Mouse (Mus musculus): ENCODE data around the gene Aox1. TPM values are rescaled to one million over a fixed set of nuclear protein-coding genes. Genes with fewer than 3 reads are reported as not detected.

The Aox1 gene
- polyA plus RNA-seq, 1 experiment from 2014 or later, result 0.10 TPM

DNA sequence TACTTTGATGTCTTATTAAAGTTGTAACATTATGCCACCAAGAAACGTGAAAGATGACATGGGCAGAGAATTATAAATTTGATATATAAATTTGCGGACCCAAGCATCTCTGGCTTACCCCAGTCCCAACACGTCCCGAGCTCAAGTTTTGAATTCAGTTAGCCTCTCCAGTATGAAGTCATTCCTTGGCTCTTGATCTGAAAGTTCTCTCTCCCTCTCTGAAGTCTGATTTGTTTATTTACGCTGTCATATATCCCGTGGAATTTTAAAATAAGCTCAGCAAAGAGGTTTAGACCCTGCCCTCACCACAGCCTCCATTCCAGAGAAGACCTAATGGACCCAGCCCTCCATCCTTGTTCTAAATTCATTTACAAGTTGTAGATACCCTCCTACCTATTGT is 39.5 kb downstream of the Aox1 start:
- H3K4me2 ChIP-seq, result no peak overlapping the region
- H3K4me1 ChIP-seq, result 0 out of 2 replicates have a peak, but pooled peaks cover 2% of the 10 kb centered on the region
- no peak overlapping the region for H3K4me3 ChIP-seq
- no peaks in the 10 kb centered on the region for H3K9me3 ChIP-seq
- no peaks in the 10 kb centered on the region for H3K36me3 ChIP-seq
- no peak overlapping the region for H3K9ac ChIP-seq
- no peak for ATAC-seq (ENCODE audit: insufficient number of reproducible peaks, insufficient read depth, low FRiP score, low TSS enrichment, low read depth)
- no peak overlapping the region for H3K27ac ChIP-seq
- no peaks in the 10 kb centered on the region for H3K27me3 ChIP-seq
- 72% methylated on average over 6 of the region's 6 CpGs for WGBS

DNA sequence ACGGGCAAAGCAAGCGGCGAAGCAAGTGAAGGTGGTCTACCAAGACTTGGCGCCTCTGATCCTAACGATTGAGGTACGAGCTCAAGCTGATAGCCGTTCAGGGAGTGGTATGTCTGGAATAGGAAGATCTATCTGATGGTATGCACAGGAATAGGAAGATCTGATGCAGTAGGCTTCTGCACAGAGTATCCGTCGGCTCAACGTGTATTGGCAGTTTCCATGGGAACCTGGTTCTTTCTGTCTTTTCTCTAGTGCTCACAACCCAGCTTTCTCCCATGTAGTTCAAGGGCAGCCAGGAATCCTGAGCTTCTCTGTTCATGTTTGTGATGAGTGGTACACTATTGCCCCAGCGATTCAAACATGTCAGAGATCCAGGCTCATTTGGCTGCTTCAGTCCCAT is 40.4 kb downstream of the Aox1 start:
- Histone ChIP-seq H3K27me3 (no peaks in the 10 kb centered on the region), H3K9ac (no peak overlapping the region), H3K4me3 (no peak overlapping the region), H3K9me3 (no peaks in the 10 kb centered on the region), H3K4me2 (no peak overlapping the region), H3K4me1 (0 out of 2 replicates have a peak, but pooled peaks cover 2% of the 10 kb centered on the region), H3K27ac (no peak overlapping the region), H3K36me3 (no peaks in the 10 kb centered on the region)
- ATAC-seq (ENCODE audit: insufficient number of reproducible peaks, insufficient read depth, low FRiP score, low TSS enrichment, low read depth), result no peak
- 93% methylated on average over 11 of the region's 11 CpGs for WGBS

- no peak overlapping the region for H3K4me2 ChIP-seq
- WGBS, result 85% methylated on average over 9 of the region's 9 CpGs
- no peak for ATAC-seq (ENCODE audit: insufficient number of reproducible peaks, insufficient read depth, low FRiP score, low TSS enrichment, low read depth)
These were observed 41.3 kb downstream of the Aox1 start for GRCm38 (mm10) chr1:58071006-58071405.

DNA sequence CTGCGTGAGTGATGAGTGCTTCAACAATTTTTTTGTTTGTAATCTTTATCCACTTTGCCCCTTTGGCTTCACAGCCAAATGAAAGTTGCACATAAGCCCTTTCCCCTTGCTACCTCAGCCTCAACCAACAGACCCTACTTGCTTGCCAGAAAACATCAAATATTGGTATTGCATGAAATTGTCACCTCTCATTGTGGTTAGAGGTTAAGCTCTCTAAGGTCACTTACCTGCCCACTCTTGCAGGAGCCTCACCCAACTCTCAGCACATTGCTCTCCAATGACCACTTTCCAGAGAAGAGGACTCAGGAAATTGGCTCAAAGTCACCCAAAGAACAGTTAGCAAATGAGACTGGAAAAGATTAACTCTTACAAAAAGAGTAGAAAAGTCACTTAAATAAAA is 41.8 kb downstream of the Aox1 start:
- Histone ChIP-seq H3K9ac (no peak overlapping the region), H3K27me3 (no peaks in the 10 kb centered on the region), H3K4me2 (no peak overlapping the region), H3K9me3 (no peaks in the 10 kb centered on the region), H3K4me3 (no peak overlapping the region), H3K36me3 (no peaks in the 10 kb centered on the region), H3K27ac (no peak overlapping the region), H3K4me1 (0 out of 2 replicates have a peak, but pooled peaks cover 2% of the 10 kb centered on the region)
- 68% methylated on average over 1 of the region's 1 CpGs for WGBS
- ATAC-seq (ENCODE audit: insufficient number of reproducible peaks, insufficient read depth, low FRiP score, low TSS enrichment, low read depth), result no peak

More at GRCm38 (mm10) chr1:58071006-58071405, 41.3 kb downstream of the Aox1 start:
- Histone ChIP-seq H3K4me3 (no peak overlapping the region), H3K9me3 (no peaks in the 10 kb centered on the region), H3K27me3 (no peaks in the 10 kb centered on the region), H3K9ac (no peak overlapping the region), H3K27ac (no peak overlapping the region), H3K36me3 (no peaks in the 10 kb centered on the region), H3K4me1 (0 out of 2 replicates have a peak, but pooled peaks cover 2% of the 10 kb centered on the region)

GRCm38 (mm10) chr1:58072416-58072815 is 42.7 kb downstream of the Aox1 start:
- WGBS, result 76% methylated on average over 2 of the region's 2 CpGs
- no peaks in the 10 kb centered on the region for H3K36me3 ChIP-seq
- no peak overlapping the region for H3K27ac ChIP-seq
- ATAC-seq (ENCODE audit: insufficient number of reproducible peaks, insufficient read depth, low FRiP score, low TSS enrichment, low read depth), result no peak
- 0 out of 2 replicates have a peak, but pooled peaks cover 2% of the 10 kb centered on the region for H3K4me1 ChIP-seq
- H3K27me3 ChIP-seq, result no peaks in the 10 kb centered on the region
- no peak overlapping the region for H3K9ac ChIP-seq
- H3K4me2 ChIP-seq, result no peak overlapping the region
- no peaks in the 10 kb centered on the region for H3K9me3 ChIP-seq
- H3K4me3 ChIP-seq, result no peak overlapping the region

GRCm38 (mm10) chr1:58072991-58073730 is 43.4 kb downstream of the Aox1 start:
- no peaks in the 10 kb centered on the region for H3K36me3 ChIP-seq
- H3K4me2 ChIP-seq, result no peak overlapping the region
- no peak for ATAC-seq (ENCODE audit: insufficient number of reproducible peaks, insufficient read depth, low FRiP score, low TSS enrichment, low read depth)
- H3K9ac ChIP-seq, result no peak overlapping the region
- WGBS, result 68% methylated on average over 12 of the region's 12 CpGs
- H3K4me1 ChIP-seq, result 0 out of 2 replicates have a peak, but pooled peaks cover 2% of the 10 kb centered on the region
- no peak overlapping the region for H3K4me3 ChIP-seq
- H3K9me3 ChIP-seq, result no peaks in the 10 kb centered on the region
- H3K27me3 ChIP-seq, result no peaks in the 10 kb centered on the region
- H3K27ac ChIP-seq, result no peak overlapping the region

DNA sequence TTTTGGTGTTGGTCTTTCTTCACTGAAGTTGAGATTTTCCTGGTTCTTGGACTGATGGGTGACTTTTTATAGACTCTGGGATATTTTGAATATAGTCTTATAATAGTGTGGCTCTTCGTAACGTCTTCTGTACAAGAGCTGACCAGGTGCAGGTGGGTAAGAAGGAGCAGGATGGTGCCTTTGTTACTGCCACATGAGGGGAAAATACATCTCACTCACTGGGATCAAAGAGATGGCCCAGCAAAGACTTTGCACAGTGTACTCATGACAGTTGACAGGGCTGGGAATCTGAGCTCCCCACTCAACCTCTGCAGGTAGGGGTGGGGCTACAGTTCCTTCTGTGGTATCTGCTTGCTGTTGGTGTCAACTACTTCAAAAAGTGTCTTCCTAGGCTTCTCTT is 44.5 kb downstream of the Aox1 start:
- Histone ChIP-seq H3K4me1 (0 out of 2 replicates have a peak, but pooled peaks cover 2% of the 10 kb centered on the region), H3K9ac (no peak overlapping the region), H3K36me3 (no peaks in the 10 kb centered on the region), H3K9me3 (no peaks in the 10 kb centered on the region), H3K27ac (no peak overlapping the region), H3K4me2 (no peak overlapping the region), H3K4me3 (no peak overlapping the region), H3K27me3 (no peaks in the 10 kb centered on the region)
- WGBS, result 86% methylated on average over 2 of the region's 2 CpGs
- ATAC-seq (ENCODE audit: insufficient number of reproducible peaks, insufficient read depth, low FRiP score, low TSS enrichment, low read depth), result no peak

DNA sequence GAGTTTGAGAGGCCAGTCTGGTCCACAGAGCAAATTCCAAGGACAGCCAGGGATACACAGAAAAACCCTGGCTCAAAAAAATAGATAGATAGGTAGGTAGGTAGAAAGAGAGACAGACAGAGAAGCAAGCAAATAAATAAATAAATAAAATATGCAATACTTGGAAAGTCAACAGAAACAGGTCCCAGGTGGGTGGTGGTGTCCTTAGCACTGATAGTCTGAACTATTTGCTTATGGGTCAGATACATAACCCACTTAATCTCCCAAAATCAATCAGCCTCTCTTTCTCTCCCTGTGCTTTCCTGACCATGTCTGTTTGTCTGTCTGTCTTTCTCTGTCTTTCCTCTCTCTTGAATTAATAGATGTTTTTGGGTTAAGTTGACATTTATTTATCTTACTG is 48.2 kb downstream of the Aox1 start:
- no peaks in the 10 kb centered on the region for H3K4me1 ChIP-seq
- no peak overlapping the region for H3K4me2 ChIP-seq
- H3K27me3 ChIP-seq, result no peaks in the 10 kb centered on the region
- H3K4me3 ChIP-seq, result no peak overlapping the region
- H3K27ac ChIP-seq, result no peak overlapping the region
- H3K36me3 ChIP-seq, result no peaks in the 10 kb centered on the region
- H3K9me3 ChIP-seq, result no peaks in the 10 kb centered on the region
- no peak overlapping the region for H3K9ac ChIP-seq
- ATAC-seq (ENCODE audit: insufficient number of reproducible peaks, insufficient read depth, low FRiP score, low TSS enrichment, low read depth), result no peak

DNA sequence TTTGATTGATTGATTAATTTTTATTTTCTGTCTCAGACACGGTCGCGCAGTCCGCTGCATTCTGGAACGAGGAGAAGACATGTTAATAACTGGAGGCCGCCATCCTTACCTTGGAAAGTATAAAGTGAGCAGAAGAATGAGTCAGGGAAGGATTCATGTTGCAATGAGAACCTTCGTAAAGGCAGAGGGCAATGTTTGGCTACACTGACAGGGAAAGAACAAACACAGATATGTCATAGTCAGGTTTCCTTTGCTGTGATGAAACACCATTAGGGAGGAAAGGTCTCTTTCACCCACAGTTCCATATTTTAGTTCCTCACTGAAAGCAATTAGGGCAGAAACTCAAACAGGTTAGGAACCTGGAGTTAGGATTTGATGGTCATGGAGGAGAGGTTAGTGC is 48.7 kb downstream of the Aox1 start:
- no peaks in the 10 kb centered on the region for H3K9me3 ChIP-seq
- H3K4me1 ChIP-seq, result no peaks in the 10 kb centered on the region
- H3K27me3 ChIP-seq, result no peaks in the 10 kb centered on the region
- H3K4me2 ChIP-seq, result no peak overlapping the region
- no peak overlapping the region for H3K9ac ChIP-seq
- no peak for ATAC-seq (ENCODE audit: insufficient number of reproducible peaks, insufficient read depth, low FRiP score, low TSS enrichment, low read depth)
- H3K4me3 ChIP-seq, result no peak overlapping the region
- H3K27ac ChIP-seq, result no peak overlapping the region
- WGBS, result 88% methylated on average over 7 of the region's 7 CpGs
- no peaks in the 10 kb centered on the region for H3K36me3 ChIP-seq

DNA sequence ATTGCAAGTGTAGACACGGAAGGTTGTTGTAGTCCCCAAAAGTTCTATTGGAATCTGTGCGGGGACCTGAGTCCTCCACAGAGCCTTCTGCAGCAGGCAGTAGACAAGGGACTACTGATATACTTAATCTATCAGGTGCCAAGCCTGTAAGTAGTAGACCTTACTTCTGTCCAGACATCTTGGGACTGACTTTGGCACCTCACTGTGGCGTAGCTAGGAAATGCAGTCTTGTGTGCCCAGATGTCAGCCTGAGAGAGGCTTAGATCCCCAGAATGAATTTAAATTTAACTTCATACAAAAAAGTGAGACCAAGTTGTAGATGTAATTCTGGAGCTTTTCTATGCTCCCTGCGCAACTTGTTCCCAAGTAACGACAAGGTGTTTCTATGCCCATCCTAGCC is 50.0 kb downstream of the Aox1 start:
- no peaks in the 10 kb centered on the region for H3K4me1 ChIP-seq
- no peak overlapping the region for H3K4me2 ChIP-seq
- H3K4me3 ChIP-seq, result no peak overlapping the region
- 87% methylated on average over 5 of the region's 5 CpGs for WGBS
- no peaks in the 10 kb centered on the region for H3K36me3 ChIP-seq
- no peak overlapping the region for H3K9ac ChIP-seq
- no peak overlapping the region for H3K27ac ChIP-seq
- no peak for ATAC-seq (ENCODE audit: insufficient number of reproducible peaks, insufficient read depth, low FRiP score, low TSS enrichment, low read depth)
- H3K9me3 ChIP-seq, result no peaks in the 10 kb centered on the region
- no peaks in the 10 kb centered on the region for H3K27me3 ChIP-seq

- H3K27ac ChIP-seq, result no peak overlapping the region
- no peak overlapping the region for H3K9ac ChIP-seq
- no peaks in the 10 kb centered on the region for H3K4me1 ChIP-seq
- no peak overlapping the region for H3K4me3 ChIP-seq
- H3K9me3 ChIP-seq, result no peaks in the 10 kb centered on the region
- H3K4me2 ChIP-seq, result no peak overlapping the region
- WGBS, result 79% methylated on average over 4 of the region's 4 CpGs
- no peaks in the 10 kb centered on the region for H3K36me3 ChIP-seq
- ATAC-seq (ENCODE audit: insufficient number of reproducible peaks, insufficient read depth, low FRiP score, low TSS enrichment, low read depth), result no peak
- no peaks in the 10 kb centered on the region for H3K27me3 ChIP-seq
These were observed 50.7 kb downstream of the Aox1 start for GRCm38 (mm10) chr1:58080446-58080845.

- Histone ChIP-seq H3K9me3 (no peaks in the 10 kb centered on the region), H3K27ac (no peak overlapping the region), H3K4me3 (no peak overlapping the region), H3K4me1 (no peaks in the 10 kb centered on the region), H3K36me3 (no peaks in the 10 kb centered on the region), H3K4me2 (no peak overlapping the region), H3K9ac (no peak overlapping the region), H3K27me3 (no peaks in the 10 kb centered on the region)
- ATAC-seq (ENCODE audit: insufficient number of reproducible peaks, insufficient read depth, low FRiP score, low TSS enrichment, low read depth), result no peak
- WGBS, result 66% methylated on average over 5 of the region's 5 CpGs
These were observed 51.6 kb downstream of the Aox1 start for GRCm38 (mm10) chr1:58081356-58081755.

Measured in embryonic facial prominence, embryonic 13.5 days (tissue).